Mouse (Mus musculus) heart, embryonic 12.5 days (tissue): ENCODE data around the gene Adh6b. TPM values are rescaled to one million over a fixed set of nuclear protein-coding genes. Genes with fewer than 3 reads are reported as not detected.
"Not testable (repeated sequence)": the region's sequence is repeated elsewhere in the genome, so short reads cannot be mapped to it uniquely, and the experiment has no call there.

Experiments
- ATAC-seq: fragments of 200-750 bp; cut with Nextera tagmentation; 2 replicates; pipeline ENCODE4 v1.8.0; 2017; ENCODE audit warnings: moderate TSS enrichment, moderate library complexity; ENCODE audit not compliant: insufficient number of reproducible peaks, low FRiP score
- H3K27ac ChIP-seq: fragments of 300-500 bp; sonication (generic); 2 replicates; pipeline ENCODE4 v1.5.1; 2016; ENCODE audit warnings: mild to moderate bottlenecking, moderate library complexity; ENCODE audit not compliant: poor library complexity, severe bottlenecking
- H3K27me3 ChIP-seq: fragments of 300-500 bp; sonication (generic); replicated peaks from 2 replicates; pipeline ENCODE4 v1.6.1; 2016; ENCODE audit warnings: mild to moderate bottlenecking, moderate library complexity
- H3K36me3 ChIP-seq: fragments of 300-500 bp; sonication (generic); 2 replicates; pipeline ENCODE4 v1.6.1; 2016; ENCODE audit warnings: mild to moderate bottlenecking, moderate library complexity
- H3K4me1 ChIP-seq: fragments of 300-500 bp; sonication (generic); replicated peaks from 2 replicates; pipeline ENCODE4 v1.6.1; 2016; ENCODE audit warnings: mild to moderate bottlenecking
- H3K4me2 ChIP-seq: fragments of 300-500 bp; sonication (generic); 2 replicates; pipeline ENCODE4 v1.6.1; 2016; ENCODE audit warnings: mild to moderate bottlenecking, moderate library complexity
- H3K4me3 ChIP-seq: fragments of 300-500 bp; sonication (generic); 2 replicates; pipeline ENCODE4 v1.5.1; 2016; ENCODE audit warnings: mild to moderate bottlenecking
- H3K9ac ChIP-seq: fragments of 300-500 bp; sonication (generic); 2 replicates; pipeline ENCODE4 v1.6.1; 2016; ENCODE audit warnings: mild to moderate bottlenecking, moderate library complexity
- H3K9me3 ChIP-seq: fragments of 300-500 bp; sonication (generic); replicated peaks from 2 replicates; pipeline ENCODE4 v1.6.1; 2016; ENCODE audit warnings: mild to moderate bottlenecking, moderate library complexity
- WGBS: fragments of 180-500 bp; shearing (Covaris S2); methylation state at CpG from one replicate; pipeline ENCODE4 v1.1.7; 2016; 5-methylcytosine and 5-hydroxymethylcytosine counted together
- polyA plus RNA-seq: library from polyadenylated mRNA; unstranded; fragments of >200 nt; fragmentation: Nextera tagmentation; extraction: Ambion mirVana; gene quantifications from 2 replicates; pipeline ENCODE4 v1.2.1, GENCODE M21; 2016

Adh6b gene
- polyA plus RNA-seq, 1 experiment from 2014 or later, result 2.5 TPM

DNA sequence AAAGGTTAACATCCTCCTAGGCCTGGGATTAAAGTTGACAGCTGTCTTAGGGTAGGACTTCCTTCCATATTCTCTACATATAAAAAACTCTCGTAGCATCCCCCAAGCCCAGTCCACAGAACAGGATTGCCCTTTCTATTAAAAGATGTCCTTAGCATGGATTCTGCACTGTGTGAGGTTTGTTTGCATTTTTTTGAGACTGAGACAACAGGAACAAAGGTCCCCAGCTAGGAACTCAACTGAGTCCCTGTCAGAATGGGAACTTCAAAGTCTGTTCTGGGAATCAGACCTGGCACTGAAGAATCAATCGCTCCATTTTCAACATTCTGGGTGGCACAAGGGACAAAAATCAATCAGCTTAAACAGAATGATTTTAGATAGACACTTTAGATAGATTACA is 21.3 kb downstream of the Adh6b start:
- no peak overlapping the region for H3K27ac ChIP-seq
- no peak overlapping the region for H3K9ac ChIP-seq
- H3K36me3 ChIP-seq, result no peaks in the 10 kb centered on the region
- WGBS, result 76% methylated on average over 2 of the region's 2 CpGs
- no peak overlapping the region for H3K4me3 ChIP-seq
- no peak for ATAC-seq
- 0 out of 2 replicates have a peak, but pooled peaks cover 4% of the 10 kb centered on the region for H3K4me1 ChIP-seq
- no peaks in the 10 kb centered on the region for H3K9me3 ChIP-seq
- no peak overlapping the region for H3K4me2 ChIP-seq
- no peaks in the 10 kb centered on the region for H3K27me3 ChIP-seq

- Histone ChIP-seq H3K4me3 (no peak overlapping the region), H3K4me2 (no peak overlapping the region), H3K9me3 (no peaks in the 10 kb centered on the region), H3K4me1 (0 out of 2 replicates have a peak, but pooled peaks cover 4% of the 10 kb centered on the region), H3K27ac (no peak overlapping the region), H3K27me3 (no peaks in the 10 kb centered on the region), H3K9ac (no peak overlapping the region), H3K36me3 (no peaks in the 10 kb centered on the region)
- ATAC-seq, result no peak
- 87% methylated on average over 2 of the region's 2 CpGs for WGBS
Observed at GRCm38 (mm10) chr3:138366181-138366580, 24.6 kb downstream of the Adh6b start.

- no peaks in the 10 kb centered on the region for H3K36me3 ChIP-seq
- no peak overlapping the region for H3K9ac ChIP-seq
- no peak for ATAC-seq
- no peak overlapping the region for H3K4me3 ChIP-seq
- no peaks in the 10 kb centered on the region for H3K9me3 ChIP-seq
- 0 out of 2 replicates have a peak, but pooled peaks cover 4% of the 10 kb centered on the region for H3K4me1 ChIP-seq
- no peak overlapping the region for H3K4me2 ChIP-seq
- H3K27ac ChIP-seq, result no peak overlapping the region
- 80% methylated on average over 1 of the region's 1 CpGs for WGBS
- no peaks in the 10 kb centered on the region for H3K27me3 ChIP-seq
Observed at GRCm38 (mm10) chr3:138369546-138369945, 28.0 kb downstream of the Adh6b start.

DNA sequence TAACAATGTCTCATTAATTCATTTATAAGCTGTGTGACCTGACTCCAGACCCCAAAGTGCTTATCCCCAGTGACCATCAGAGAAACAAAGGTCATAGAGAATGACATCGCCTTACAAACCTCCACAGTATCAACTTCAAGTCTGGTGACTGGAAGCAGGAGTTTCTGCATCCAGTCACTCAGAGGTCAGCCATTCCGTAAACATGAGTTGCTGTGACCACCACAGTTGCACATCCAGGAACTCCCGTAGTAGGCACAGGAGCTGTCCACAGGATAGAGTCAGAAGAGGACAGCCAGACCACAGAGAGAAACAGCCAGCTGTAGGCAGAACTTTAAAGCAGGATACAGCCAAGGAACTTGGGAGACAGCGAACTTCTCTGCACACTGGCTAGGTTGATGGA is 28.7 kb downstream of the Adh6b start:
- H3K36me3 ChIP-seq, ATAC-seq, H3K9me3 ChIP-seq, H3K4me1 ChIP-seq, H3K27ac ChIP-seq, H3K4me3 ChIP-seq, H3K4me2 ChIP-seq, H3K27me3 ChIP-seq, H3K9ac ChIP-seq: not testable (repeated sequence)
- WGBS, result 48% methylated on average over 4 of the region's 4 CpGs

DNA sequence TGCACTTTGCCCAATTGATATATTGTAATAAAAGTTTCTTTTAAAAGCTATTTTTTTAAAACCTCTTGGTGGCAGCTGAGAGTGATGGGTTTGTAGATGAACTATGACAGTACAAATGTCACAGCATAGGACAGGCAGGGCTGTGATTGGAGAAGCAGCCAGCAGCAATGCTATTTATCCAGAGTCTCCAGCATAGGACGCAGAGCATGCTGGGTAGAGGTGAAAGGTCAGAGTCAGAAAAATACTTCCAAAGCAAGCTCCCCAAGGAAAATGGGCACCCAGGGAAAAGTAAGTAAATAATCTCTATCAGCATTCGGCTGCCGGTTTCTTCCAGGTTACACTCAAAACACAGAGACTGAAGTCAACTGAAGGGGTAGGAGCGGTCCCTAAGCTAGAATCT is 32.3 kb downstream of the Adh6b start:
- no peak overlapping the region for H3K27ac ChIP-seq
- H3K4me3 ChIP-seq, result no peak overlapping the region
- no peak for ATAC-seq
- H3K36me3 ChIP-seq, result no peaks in the 10 kb centered on the region
- no peak overlapping the region for H3K9ac ChIP-seq
- WGBS, result 81% methylated on average over 4 of the region's 4 CpGs
- H3K9me3 ChIP-seq, result no peaks in the 10 kb centered on the region
- H3K27me3 ChIP-seq, result no peaks in the 10 kb centered on the region
- H3K4me2 ChIP-seq, result no peak overlapping the region
- no peaks in the 10 kb centered on the region for H3K4me1 ChIP-seq

DNA sequence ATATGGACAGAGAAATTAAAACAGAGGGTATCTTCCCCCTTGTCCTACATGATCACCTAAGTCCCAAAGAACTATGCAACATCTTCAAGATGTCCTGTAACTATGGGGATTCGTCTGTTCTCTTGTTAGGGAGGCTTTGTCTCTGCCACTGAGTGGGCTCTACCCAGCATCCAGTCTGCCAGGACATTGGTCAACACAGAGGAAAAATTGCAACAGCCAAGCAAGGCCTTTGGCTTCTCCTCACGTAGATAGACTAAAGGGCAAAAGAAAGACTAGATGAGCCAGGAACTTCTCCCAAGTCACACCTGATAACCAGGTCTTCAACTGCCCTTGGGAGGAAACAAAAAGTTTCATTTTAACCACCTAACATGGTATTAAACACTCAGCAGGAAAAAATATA is 33.6 kb downstream of the Adh6b start:
- H3K9ac ChIP-seq, result no peak overlapping the region
- H3K4me1 ChIP-seq, result no peaks in the 10 kb centered on the region
- ATAC-seq, result no peak
- no peak overlapping the region for H3K4me3 ChIP-seq
- 0 out of 2 replicates have a peak, but pooled peaks cover 3% of the 10 kb centered on the region for H3K9me3 ChIP-seq
- H3K4me2 ChIP-seq, result no peak overlapping the region
- H3K27me3 ChIP-seq, result no peaks in the 10 kb centered on the region
- H3K27ac ChIP-seq, result no peak overlapping the region
- H3K36me3 ChIP-seq, result no peaks in the 10 kb centered on the region
- 67% methylated on average over 2 of the region's 2 CpGs for WGBS

GRCm38 (mm10) chr3:138381133-138381532 is 39.6 kb downstream of the Adh6b start:
- Histone ChIP-seq H3K36me3 (no peaks in the 10 kb centered on the region), H3K9ac (no peak overlapping the region), H3K9me3 (0 out of 2 replicates have a peak, but pooled peaks cover 3% of the 10 kb centered on the region), H3K4me1 (no peaks in the 10 kb centered on the region), H3K4me2 (no peak overlapping the region), H3K27ac (no peak overlapping the region), H3K4me3 (no peak overlapping the region), H3K27me3 (no peaks in the 10 kb centered on the region)
- ATAC-seq, result no peak
- 56% methylated on average over 3 of the region's 3 CpGs for WGBS

- Histone ChIP-seq H3K4me3 (no peak overlapping the region), H3K27ac (no peak overlapping the region), H3K4me2 (no peak overlapping the region), H3K36me3 (no peaks in the 10 kb centered on the region), H3K9ac (no peak overlapping the region), H3K9me3 (no peaks in the 10 kb centered on the region), H3K4me1 (no peaks in the 10 kb centered on the region), H3K27me3 (no peaks in the 10 kb centered on the region)
- no peak for ATAC-seq
- WGBS, result 85% methylated on average over 6 of the region's 6 CpGs
Observed at GRCm38 (mm10) chr3:138387155-138387554, 45.6 kb downstream of the Adh6b start.

- no peak overlapping the region for H3K27ac ChIP-seq
Observed at GRCm38 (mm10) chr3:138404872-138405271, 63.3 kb downstream of the Adh6b start.

DNA sequence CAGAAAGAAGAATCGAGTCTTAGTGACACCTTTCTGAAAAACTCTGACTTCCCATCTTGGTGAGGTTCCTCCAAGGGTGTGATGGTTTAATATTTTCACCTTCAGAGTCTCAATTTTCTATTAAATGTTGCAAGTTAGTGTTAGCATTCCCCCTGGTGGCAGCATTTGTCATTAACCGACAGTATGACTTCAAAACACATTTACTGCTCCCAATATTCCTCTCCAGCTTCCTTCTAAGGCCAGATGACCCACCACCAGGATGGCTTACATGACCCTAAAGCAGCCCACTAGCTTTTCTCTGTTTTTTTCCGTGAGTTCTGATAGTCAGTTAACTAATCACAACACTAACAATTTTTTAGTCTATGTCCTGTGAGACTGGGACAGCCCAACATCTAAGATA is 63.8 kb downstream of the Adh6b start:
- H3K36me3 ChIP-seq, result no peaks in the 10 kb centered on the region
- no peak for ATAC-seq
- no peaks in the 10 kb centered on the region for H3K27me3 ChIP-seq
- H3K27ac ChIP-seq, result no peak overlapping the region
- no peaks in the 10 kb centered on the region for H3K4me1 ChIP-seq
- H3K4me3 ChIP-seq, result no peak overlapping the region
- no peak overlapping the region for H3K4me2 ChIP-seq
- H3K9me3 ChIP-seq, result no peaks in the 10 kb centered on the region
- no peak overlapping the region for H3K9ac ChIP-seq
- WGBS, result 37% methylated on average over 3 of the region's 3 CpGs

More at GRCm38 (mm10) chr3:138404872-138405271, 63.3 kb downstream of the Adh6b start:
- Histone ChIP-seq H3K9me3 (no peaks in the 10 kb centered on the region), H3K27me3 (no peaks in the 10 kb centered on the region), H3K4me3 (no peak overlapping the region), H3K4me1 (no peaks in the 10 kb centered on the region), H3K4me2 (no peak overlapping the region), H3K36me3 (no peaks in the 10 kb centered on the region), H3K9ac (no peak overlapping the region)
- WGBS, result 63% methylated on average over 3 of the region's 3 CpGs
- no peak for ATAC-seq

GRCm38 (mm10) chr3:138405840-138406239 is 64.3 kb downstream of the Adh6b start:
- no peak overlapping the region for H3K4me2 ChIP-seq
- no peaks in the 10 kb centered on the region for H3K4me1 ChIP-seq
- 68% methylated on average over 7 of the region's 7 CpGs for WGBS
- H3K27ac ChIP-seq, result no peak overlapping the region
- no peaks in the 10 kb centered on the region for H3K36me3 ChIP-seq
- no peak overlapping the region for H3K4me3 ChIP-seq
- no peak for ATAC-seq
- no peaks in the 10 kb centered on the region for H3K27me3 ChIP-seq
- H3K9me3 ChIP-seq, result no peaks in the 10 kb centered on the region
- no peak overlapping the region for H3K9ac ChIP-seq

- 65% methylated on average over 1 of the region's 1 CpGs for WGBS
- Histone ChIP-seq H3K4me3 (no peak overlapping the region), H3K27me3 (no peaks in the 10 kb centered on the region), H3K4me1 (no peaks in the 10 kb centered on the region), H3K9me3 (no peaks in the 10 kb centered on the region), H3K36me3 (no peaks in the 10 kb centered on the region), H3K9ac (no peak overlapping the region), H3K4me2 (no peak overlapping the region), H3K27ac (no peak overlapping the region)
- no peak for ATAC-seq
Observed at GRCm38 (mm10) chr3:138407920-138408319, 66.3 kb downstream of the Adh6b start.
